Mouse (Mus musculus) liver, embryonic 16.5 days (tissue): ENCODE data around the gene Slc26a9. TPM values are rescaled to one million over a fixed set of nuclear protein-coding genes. Genes with fewer than 3 reads are reported as not detected.

Experiments
- ATAC-seq: fragments of 200-750 bp; cut with Nextera tagmentation; 2 replicates; pipeline ENCODE4 v1.8.0; 2017; ENCODE audit warnings: low read depth, mild to moderate bottlenecking, moderate number of reproducible peaks, moderate library complexity
- H3K27ac ChIP-seq: fragments of 300-500 bp; sonication (generic); 2 replicates; pipeline ENCODE4 v1.5.1; 2014; ENCODE audit warnings: mild to moderate bottlenecking, low read length
- H3K27me3 ChIP-seq: fragments of 300-500 bp; sonication (generic); 2 replicates; pipeline ENCODE4 v1.6.1; 2014; ENCODE audit warnings: low read depth, low read length, mixed read lengths; ENCODE audit not compliant: control insufficient read depth, insufficient read depth
- H3K36me3 ChIP-seq: fragments of 300-500 bp; sonication (generic); 2 replicates; pipeline ENCODE4 v1.6.1; 2014; ENCODE audit warnings: mild to moderate bottlenecking; ENCODE audit not compliant: control insufficient read depth, insufficient read depth
- H3K4me1 ChIP-seq: fragments of 300-500 bp; sonication (generic); 2 replicates; pipeline ENCODE4 v1.6.1; 2014; ENCODE audit warnings: low read depth, low read length, mixed read lengths; ENCODE audit not compliant: control insufficient read depth
- H3K4me2 ChIP-seq: fragments of 300-500 bp; sonication (generic); 2 replicates; pipeline ENCODE4 v1.6.1; 2014; ENCODE audit warnings: low read depth, low read length, mixed read lengths
- H3K4me3 ChIP-seq: fragments of 300-500 bp; sonication (generic); 2 replicates; pipeline ENCODE4 v1.5.1; 2014; ENCODE audit warnings: low read depth, mild to moderate bottlenecking, low read length
- H3K9ac ChIP-seq: fragments of 300-500 bp; sonication (generic); 2 replicates; pipeline ENCODE4 v1.6.1; 2014; ENCODE audit warnings: low read depth, low read length
- H3K9me3 ChIP-seq: fragments of 300-500 bp; sonication (generic); replicated peaks from 2 replicates; pipeline ENCODE4 v1.6.1; 2016; ENCODE audit warnings: low read length; ENCODE audit not compliant: control insufficient read depth
- WGBS: fragments of 180-500 bp; shearing (Covaris S2); extraction: QIAGEN DNeasy Blood & Tissue Kit; methylation state at CpG from one replicate; pipeline ENCODE4 v1.1.7; 2014; ENCODE audit not compliant: insufficient replicate concordance; 5-methylcytosine and 5-hydroxymethylcytosine counted together
- polyA plus RNA-seq: library from polyadenylated mRNA; unstranded; fragments of >200 nt; fragmentation: Nextera tagmentation; extraction: Ambion mirVana; gene quantifications from 2 replicates; pipeline ENCODE4 v1.2.1, GENCODE M21; 2015

Gene Slc26a9
- polyA plus RNA-seq, 1 experiment from 2014 or later = 0.06 TPM

- H3K4me3 ChIP-seq = no peak overlapping the region
- H3K36me3 ChIP-seq = no peaks in the 10 kb centered on the region
- H3K27ac ChIP-seq = no peak overlapping the region
- no peak overlapping the region for H3K4me2 ChIP-seq
- no peak for ATAC-seq
- H3K4me1 ChIP-seq = no peaks in the 10 kb centered on the region
- H3K27me3 ChIP-seq = no peaks in the 10 kb centered on the region; the same call in 1 of the 2 replicates
- no peak overlapping the region for H3K9ac ChIP-seq
- H3K9me3 ChIP-seq = no peaks in the 10 kb centered on the region
These were observed 27.6 kb downstream of the Slc26a9 start for GRCm38 (mm10) chr1:131771440-131771839.

DNA sequence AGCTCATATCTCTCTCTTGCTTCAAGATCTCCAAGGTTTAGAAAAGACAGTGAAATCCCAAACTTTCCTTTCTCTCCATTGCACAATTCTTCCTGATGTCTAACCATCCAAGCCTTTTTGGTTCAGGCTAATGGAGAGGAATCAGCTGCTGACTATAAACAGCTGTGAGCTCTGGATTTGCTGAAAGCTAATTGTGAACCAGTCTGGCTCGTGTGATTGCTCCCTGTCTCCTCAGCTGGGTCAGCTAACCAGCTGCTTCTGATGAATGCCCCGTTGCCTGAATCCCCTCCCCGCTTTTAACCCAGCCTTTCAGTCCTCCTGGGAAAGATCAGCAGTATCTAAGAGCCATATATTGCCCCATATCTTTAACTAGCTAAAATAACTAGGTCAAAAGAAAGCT, 50.8 kb downstream of the Slc26a9 start:
- no peak overlapping the region for H3K4me3 ChIP-seq
- H3K36me3 ChIP-seq = no peaks in the 10 kb centered on the region
- no peaks in the 10 kb centered on the region for H3K9me3 ChIP-seq
- no peak overlapping the region for H3K4me2 ChIP-seq
- peaks cover 8% of the 10 kb centered on the region for H3K27me3 ChIP-seq
- no peak overlapping the region for H3K9ac ChIP-seq
- no peak overlapping the region for H3K27ac ChIP-seq
- no peak for ATAC-seq
- H3K4me1 ChIP-seq = no peaks in the 10 kb centered on the region
- WGBS = 41% methylated on average over 3 of the region's 3 CpGs

- Histone ChIP-seq H3K4me3 (no peak overlapping the region), H3K27ac (no peak overlapping the region), H3K9me3 (no peaks in the 10 kb centered on the region), H3K9ac (no peak overlapping the region), H3K4me1 (no peaks in the 10 kb centered on the region), H3K36me3 (no peaks in the 10 kb centered on the region), H3K4me2 (no peak overlapping the region), H3K27me3 (peaks cover 8% of the 10 kb centered on the region)
- WGBS = 58% methylated on average over 3 of the region's 3 CpGs
- no peak for ATAC-seq
These were observed 51.3 kb downstream of the Slc26a9 start for GRCm38 (mm10) chr1:131795171-131795570.

GRCm38 (mm10) chr1:131797202-131797909, 53.5 kb downstream of the Slc26a9 start, which contains the start of gene Pm20d1:
TSS of gene Pm20d1 (plus strand) at chr1:131797381.
- Histone ChIP-seq H3K9me3 (no peaks in the 10 kb centered on the region), H3K9ac (no peak within 1 kb of the TSS), H3K27ac (peak within 1 kb of the TSS; percentile 22; the same call in 1 of the 2 replicates), H3K4me2 (peak within 1 kb of the TSS; percentile 41), H3K36me3 (no peaks in the 10 kb centered on the region), H3K4me3 (peak within 1 kb of the TSS; percentile 44), H3K27me3 (peaks cover 8% of the 10 kb centered on the region), H3K4me1 (no peaks in the 10 kb centered on the region)
- WGBS = 9% methylated on average over 26 of the region's 26 CpGs
- ATAC-seq = peak; percentile 91

GRCm38 (mm10) chr1:131800001-131800400, 56.2 kb downstream of the Slc26a9 start:
- Histone ChIP-seq H3K9me3 (no peaks in the 10 kb centered on the region), H3K9ac (no peak overlapping the region), H3K4me3 (no peak overlapping the region), H3K27me3 (peaks cover 8% of the 10 kb centered on the region), H3K27ac (no peak overlapping the region), H3K4me1 (no peaks in the 10 kb centered on the region), H3K36me3 (no peaks in the 10 kb centered on the region), H3K4me2 (no peak overlapping the region)
- 43% methylated on average over 1 of the region's 1 CpGs for WGBS
- no peak for ATAC-seq

GRCm38 (mm10) chr1:131801071-131801470, 57.2 kb downstream of the Slc26a9 start:
- no peak overlapping the region for H3K27ac ChIP-seq
- no peak overlapping the region for H3K9ac ChIP-seq
- no peak overlapping the region for H3K4me2 ChIP-seq
- no peak for ATAC-seq
- peaks cover 8% of the 10 kb centered on the region for H3K27me3 ChIP-seq
- H3K4me3 ChIP-seq = no peak overlapping the region
- H3K4me1 ChIP-seq = no peaks in the 10 kb centered on the region
- H3K36me3 ChIP-seq = no peaks in the 10 kb centered on the region
- H3K9me3 ChIP-seq = no peaks in the 10 kb centered on the region
- WGBS = 73% methylated on average over 8 of the region's 8 CpGs

DNA sequence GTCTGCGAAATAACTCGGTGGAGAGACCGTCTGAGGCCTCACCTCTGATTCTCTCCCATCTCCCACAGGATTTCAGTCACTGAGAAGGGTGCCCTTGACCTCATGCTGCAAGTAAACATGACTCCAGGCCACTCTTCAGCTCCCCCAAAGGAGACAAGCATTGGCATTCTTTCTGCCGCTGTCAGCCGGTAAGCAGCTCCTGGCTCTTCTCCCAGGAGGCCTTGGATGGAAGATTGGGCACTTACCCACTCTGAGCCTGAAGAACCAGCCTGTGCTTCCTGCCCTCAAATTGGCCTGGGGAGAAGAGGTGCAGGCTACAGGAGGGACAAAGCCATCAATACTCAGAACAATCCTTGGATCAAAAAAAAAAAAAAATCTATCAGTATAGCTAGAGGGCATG, 58.8 kb downstream of the Slc26a9 start:
- H3K27me3 ChIP-seq = peaks cover 2% of the 10 kb centered on the region
- H3K9me3 ChIP-seq = no peaks in the 10 kb centered on the region
- no peaks in the 10 kb centered on the region for H3K36me3 ChIP-seq
- H3K4me1 ChIP-seq = no peaks in the 10 kb centered on the region
- H3K4me2 ChIP-seq = no peak overlapping the region
- no peak overlapping the region for H3K9ac ChIP-seq
- no peak for ATAC-seq
- H3K27ac ChIP-seq = no peak overlapping the region
- H3K4me3 ChIP-seq = no peak overlapping the region
- 67% methylated on average over 5 of the region's 5 CpGs for WGBS

DNA sequence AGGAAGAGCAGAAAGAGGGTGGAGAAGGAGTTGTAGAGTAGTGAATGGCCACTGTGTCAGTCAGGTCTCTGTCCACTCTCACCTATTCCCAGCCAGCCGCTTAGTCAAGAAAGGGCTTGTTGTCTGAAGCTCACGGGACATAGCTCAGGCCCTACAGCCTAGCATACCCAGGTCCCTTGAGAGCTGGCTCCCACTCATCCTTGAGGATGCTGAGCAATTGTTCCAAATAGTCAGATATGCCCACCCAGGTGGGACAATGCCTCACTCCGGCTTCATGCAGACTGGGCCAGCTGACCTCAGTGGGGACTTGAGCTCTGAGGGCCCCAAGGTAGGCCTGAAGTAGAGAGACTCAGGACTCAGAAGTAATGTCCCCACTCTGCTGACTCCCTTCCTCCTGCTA, 60.3 kb downstream of the Slc26a9 start:
- no peak for ATAC-seq
- H3K4me3 ChIP-seq = no peak overlapping the region
- H3K9ac ChIP-seq = no peak overlapping the region
- H3K36me3 ChIP-seq = no peaks in the 10 kb centered on the region
- WGBS = 65% methylated on average over 3 of the region's 3 CpGs
- no peaks in the 10 kb centered on the region for H3K4me1 ChIP-seq
- H3K4me2 ChIP-seq = no peak overlapping the region
- H3K27ac ChIP-seq = no peak overlapping the region
- no peaks in the 10 kb centered on the region for H3K9me3 ChIP-seq
- H3K27me3 ChIP-seq = no peaks in the 10 kb centered on the region

DNA sequence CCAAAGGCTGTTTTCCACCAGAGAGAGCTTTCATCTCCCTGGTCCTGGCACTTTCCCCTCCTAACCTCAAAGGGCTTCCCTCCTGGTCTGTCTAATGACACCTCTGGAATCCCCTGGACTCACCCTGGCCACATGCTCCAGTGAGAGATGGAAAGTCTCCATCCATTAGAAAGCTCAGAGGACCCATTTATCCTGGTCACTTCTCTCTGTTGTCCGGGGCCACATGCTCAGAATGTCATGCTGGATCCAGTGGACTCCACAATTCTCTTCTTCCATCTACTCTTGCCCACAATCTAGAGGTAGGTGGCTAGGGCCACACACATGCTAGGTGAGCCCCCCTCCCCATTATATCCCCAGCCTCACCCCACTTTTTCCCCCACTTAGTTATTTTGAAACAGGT, 65.2 kb downstream of the Slc26a9 start:
- no peak overlapping the region for H3K4me3 ChIP-seq
- ATAC-seq = no peak
- 80% methylated on average over 1 of the region's 1 CpGs for WGBS
- no peak overlapping the region for H3K4me2 ChIP-seq
- H3K36me3 ChIP-seq = no peaks in the 10 kb centered on the region
- H3K9me3 ChIP-seq = no peaks in the 10 kb centered on the region
- H3K27ac ChIP-seq = no peak overlapping the region
- H3K9ac ChIP-seq = no peak overlapping the region
- no peaks in the 10 kb centered on the region for H3K27me3 ChIP-seq
- H3K4me1 ChIP-seq = no peaks in the 10 kb centered on the region
